Mouse (Mus musculus) embryonic facial prominence, embryonic 12.5 days (tissue): ENCODE measurements around the gene Mgll. TPM values are rescaled to one million over a fixed set of nuclear protein-coding genes. Genes with fewer than 3 reads are reported as not detected.

Source experiments
- ATAC-seq: fragments of 200-750 bp; cut with Nextera tagmentation; 2 replicates; pipeline ENCODE4 v1.8.0; 2017; ENCODE audit not compliant: insufficient number of reproducible peaks, insufficient read depth, low FRiP score, low TSS enrichment
- H3K27ac ChIP-seq: fragments of 300-500 bp; sonication (generic); 2 replicates; pipeline ENCODE4 v1.5.1; 2016; ENCODE audit warnings: mild to moderate bottlenecking
- H3K27me3 ChIP-seq: fragments of 300-500 bp; sonication (generic); 2 replicates; pipeline ENCODE4 v1.6.1; 2016; ENCODE audit warnings: mild to moderate bottlenecking, moderate library complexity
- H3K36me3 ChIP-seq: fragments of 300-500 bp; sonication (generic); 2 replicates; pipeline ENCODE4 v1.6.1; 2016; ENCODE audit warnings: mild to moderate bottlenecking
- H3K4me1 ChIP-seq: fragments of 300-500 bp; sonication (generic); 2 replicates; pipeline ENCODE4 v1.6.1; 2016
- H3K4me2 ChIP-seq: fragments of 300-500 bp; sonication (generic); replicated peaks from 2 replicates; pipeline ENCODE4 v1.6.1; 2016; ENCODE audit warnings: mild to moderate bottlenecking, moderate library complexity
- H3K4me3 ChIP-seq: fragments of 300-500 bp; sonication (generic); 2 replicates; pipeline ENCODE4 v1.5.1; 2016; ENCODE audit warnings: mild to moderate bottlenecking
- H3K9ac ChIP-seq: fragments of 300-500 bp; sonication (generic); 2 replicates; pipeline ENCODE4 v1.6.1; 2016; ENCODE audit warnings: mild to moderate bottlenecking, moderate library complexity
- H3K9me3 ChIP-seq: fragments of 300-500 bp; sonication (generic); 2 replicates; pipeline ENCODE4 v1.6.1; 2016; ENCODE audit warnings: mild to moderate bottlenecking, moderate library complexity
- WGBS: fragments of 180-500 bp; shearing (Covaris S2); methylation state at CpG from one replicate; pipeline ENCODE4 v1.1.7; 2016; 5-methylcytosine and 5-hydroxymethylcytosine counted together
- polyA plus RNA-seq: library from polyadenylated mRNA; unstranded; fragments of >200 nt; fragmentation: Nextera tagmentation; extraction: Ambion mirVana; gene quantifications from 2 replicates; pipeline ENCODE4 v1.2.1, GENCODE M21; 2016

Mgll gene
- polyA plus RNA-seq, 1 experiment from 2014 or later, result 8.0 TPM

- H3K4me1 ChIP-seq, result peaks cover 29% of the 10 kb centered on the region
- H3K36me3 ChIP-seq, result no peaks in the 10 kb centered on the region
- H3K4me3 ChIP-seq, result peak overlapping the region; percentile 87
- H3K9ac ChIP-seq, result peak overlapping the region; percentile 89
- peak; percentile 48 for ATAC-seq
- H3K27ac ChIP-seq, result peak overlapping the region; percentile 74; the same call in 1 of the 2 replicates
- H3K9me3 ChIP-seq, result no peaks in the 10 kb centered on the region
- peaks cover 6% of the 10 kb centered on the region; the same call in 1 of the 2 replicates for H3K27me3 ChIP-seq
- peak overlapping the region; percentile 95 for H3K4me2 ChIP-seq
- WGBS, result 2% methylated on average over 74 of the region's 74 CpGs
These were observed 150.0 kb downstream of the Mgll start for GRCm38 (mm10) chr6:88873965-88874867.

DNA sequence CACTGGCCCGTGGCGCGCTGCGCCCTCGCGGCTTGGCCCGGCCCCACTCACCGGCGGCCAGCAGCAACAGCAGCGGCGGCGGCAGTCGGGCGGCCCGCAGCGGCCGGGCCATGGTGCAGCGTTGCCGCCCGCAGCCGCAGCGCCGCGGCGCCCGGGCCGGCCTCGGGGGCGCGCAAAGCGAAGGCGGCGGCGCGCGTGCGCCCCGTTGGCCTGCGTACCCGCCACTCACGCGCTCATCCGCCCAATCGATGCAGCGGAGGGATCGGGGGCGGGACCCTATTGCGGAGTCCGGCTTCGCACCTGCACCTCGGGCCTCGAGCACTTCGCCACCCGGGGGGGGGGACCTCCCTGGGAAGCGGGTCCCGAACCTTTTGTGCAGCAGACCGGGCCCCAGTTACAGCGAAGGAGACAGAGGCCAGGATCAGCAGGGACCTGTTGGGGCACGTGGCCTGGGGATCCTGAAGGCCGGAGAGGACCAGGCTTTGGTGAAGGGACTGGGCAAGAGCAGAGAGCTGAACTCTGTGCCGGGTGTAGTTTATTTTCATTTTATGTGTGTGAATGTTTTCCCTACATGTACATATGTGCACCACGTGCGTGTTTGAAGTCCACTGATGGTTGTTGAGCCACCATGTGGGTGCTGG is 150.8 kb downstream of the Mgll start, which contains the start of gene Podxl2:
Gene Podxl2 (minus strand): TSS at position 177 of the 641 bp plus-strand sequence.
- 4% methylated on average over 62 of the region's 63 CpGs for WGBS
- no peaks in the 10 kb centered on the region for H3K36me3 ChIP-seq
- ATAC-seq, result peak; percentile 62
- H3K27ac ChIP-seq, result peak within 1 kb of the TSS; percentile 74; the same call in 1 of the 2 replicates
- peak within 1 kb of the TSS; percentile 87 for H3K4me3 ChIP-seq
- no peaks in the 10 kb centered on the region for H3K9me3 ChIP-seq
- peak within 1 kb of the TSS; percentile 95 for H3K4me2 ChIP-seq
- peaks cover 6% of the 10 kb centered on the region; the same call in 1 of the 2 replicates for H3K27me3 ChIP-seq
- H3K4me1 ChIP-seq, result peaks cover 29% of the 10 kb centered on the region
- peak within 1 kb of the TSS; percentile 89 for H3K9ac ChIP-seq

Other genes with a start within 250 kb of the Mgll start
- 237 and 245 TPM in 2 replicates for gene Sec61a1, start 205.5 kb upstream of the Mgll start, polyA plus RNA-seq
- 0.36 TPM in 1 of 2 replicates, not detected in the other for gene Kbtbd12, start 86.5 kb upstream of the Mgll start, polyA plus RNA-seq
- 28.8 and 33.7 TPM in 2 replicates for gene Abtb1, start 117.6 kb downstream of the Mgll start, polyA plus RNA-seq
- gene Podxl2, start 150.6 kb downstream of the Mgll start, polyA plus RNA-seq, result 138 and 153 TPM in 2 replicates
- gene Mcm2, start 174.4 kb downstream of the Mgll start, polyA plus RNA-seq, result 169 and 171 TPM in 2 replicates
- 86.3 and 90.6 TPM in 2 replicates for gene Tpra1, start 177.8 kb downstream of the Mgll start, polyA plus RNA-seq